Mouse (Mus musculus) G1E (cell line): ENCODE measurements around the gene Calm5. TPM values are rescaled to one million over a fixed set of nuclear protein-coding genes. Genes with fewer than 3 reads are reported as not detected.
"Not testable (repeated sequence)": the region's sequence is repeated elsewhere in the genome, so short reads cannot be mapped to it uniquely, and the experiment has no call there.

Source experiments
- ATAC-seq: 2 replicates; pipeline ENCODE4 v1.8.0; 2016; ENCODE audit warnings: mild to moderate bottlenecking; ENCODE audit not compliant: insufficient number of reproducible peaks, poor library complexity, low FRiP score, severe bottlenecking; ENCODE audit errors: extremely low read depth
- DNase-seq: peaks from one replicate; pipeline ENCODE4 v3.0.0; 2012; ENCODE audit warnings: low spot score
- H3K27me3 ChIP-seq: 2 replicates; pipeline ENCODE4 v1.6.1; 2012; ENCODE audit warnings: mild to moderate bottlenecking, low read length, inconsistent platforms; ENCODE audit not compliant: insufficient read depth
- H3K36me3 ChIP-seq: replicated peaks from 2 replicates; pipeline ENCODE3; 2012; ENCODE audit warnings: mild to moderate bottlenecking, inconsistent platforms
- H3K4me1 ChIP-seq: 2 replicates; pipeline ENCODE4 v1.6.1; 2012; ENCODE audit warnings: low read depth, low read length, inconsistent platforms, mixed read lengths; ENCODE audit not compliant: insufficient read depth
- H3K4me3 ChIP-seq: 2 replicates; pipeline ENCODE4 v1.5.1; 2012; ENCODE audit warnings: low read depth, mild to moderate bottlenecking, inconsistent platforms, low read length, moderate library complexity, mixed read lengths
- H3K9me3 ChIP-seq: replicated peaks from 2 replicates; pipeline ENCODE4 v1.6.1; 2012; ENCODE audit warnings: inconsistent platforms
- CTCF ChIP-seq: IDR thresholded peaks from 2 replicates; pipeline ENCODE4 v1.5.1; 2012; ENCODE audit warnings: low read depth, low read length, inconsistent platforms, mixed read lengths
- GATA1 ChIP-seq: IDR thresholded peaks from 2 replicates; pipeline ENCODE4 v1.6.1; 2012; ENCODE audit warnings: borderline replicate concordance, low read length, inconsistent platforms, mixed read lengths
- GATA2 ChIP-seq: IDR thresholded peaks from 2 replicates; pipeline ENCODE4 v1.6.1; 2012; ENCODE audit warnings: low read depth, low read length, inconsistent platforms, borderline replicate concordance
- POLR2AphosphoS5 ChIP-seq: IDR thresholded peaks from 2 replicates; pipeline ENCODE4 v1.6.1; 2012; ENCODE audit warnings: low read depth, low read length, inconsistent platforms; ENCODE audit not compliant: insufficient replicate concordance
- TAL1 ChIP-seq: conservative IDR thresholded peaks from 2 replicates; pipeline ENCODE4 v1.6.1; 2012; ENCODE audit warnings: low read depth, low read length, inconsistent platforms, mixed read lengths
- polyA plus RNA-seq: library from polyadenylated mRNA; stranded (reverse); fragments of >175 nt; gene quantifications from 2 replicates; pipeline ENCODE4 v1.2.3, GENCODE M21; 2012
- total RNA-seq, 2 experiments: library from RNA; stranded (forward) in 1 of 2; stranded (reverse) in 1 of 2; fragments of 200-1000 nt in 1 of 2; fragments of >200 nt in 1 of 2; fragmentation: Nextera tagmentation in 1 of 2; gene quantifications; 2 replicates each; pipeline ENCODE4 v1.2.3; 2014 to 2017

Gene Calm5
- total and polyA plus RNA-seq, 3 experiments: not detected

GRCm38 (mm10) chr13:3822105-3822504, 31.9 kb upstream of the Calm5 start:
- Histone ChIP-seq H3K9me3 (no peaks in the 10 kb centered on the region), H3K4me3 (no peak overlapping the region), H3K27me3 (0 out of 2 replicates have a peak, but pooled peaks cover 2% of the 10 kb centered on the region), H3K36me3 (no peaks in the 10 kb centered on the region), H3K4me1 (no peaks in the 10 kb centered on the region)
- no peak for ATAC-seq
- DNase-seq: no peak
- TF ChIP-seq POLR2AphosphoS5: no peak
- TF ChIP-seq TAL1: no peak
- TF ChIP-seq GATA2: no peak
- TF ChIP-seq GATA1: no peak
- no peak for TF ChIP-seq CTCF

- Histone ChIP-seq H3K27me3 (0 out of 2 replicates have a peak, but pooled peaks cover 2% of the 10 kb centered on the region), H3K9me3 (no peaks in the 10 kb centered on the region), H3K36me3 (no peaks in the 10 kb centered on the region), H3K4me1 (no peaks in the 10 kb centered on the region), H3K4me3 (no peak overlapping the region)
- no peak for TF ChIP-seq CTCF
- TF ChIP-seq GATA2: no peak
- TF ChIP-seq POLR2AphosphoS5: no peak
- TF ChIP-seq TAL1: no peak
- no peak for TF ChIP-seq GATA1
- ATAC-seq (no peak), DNase-seq (no peak)
Measured at GRCm38 (mm10) chr13:3825726-3826125, 28.2 kb upstream of the Calm5 start.

DNA sequence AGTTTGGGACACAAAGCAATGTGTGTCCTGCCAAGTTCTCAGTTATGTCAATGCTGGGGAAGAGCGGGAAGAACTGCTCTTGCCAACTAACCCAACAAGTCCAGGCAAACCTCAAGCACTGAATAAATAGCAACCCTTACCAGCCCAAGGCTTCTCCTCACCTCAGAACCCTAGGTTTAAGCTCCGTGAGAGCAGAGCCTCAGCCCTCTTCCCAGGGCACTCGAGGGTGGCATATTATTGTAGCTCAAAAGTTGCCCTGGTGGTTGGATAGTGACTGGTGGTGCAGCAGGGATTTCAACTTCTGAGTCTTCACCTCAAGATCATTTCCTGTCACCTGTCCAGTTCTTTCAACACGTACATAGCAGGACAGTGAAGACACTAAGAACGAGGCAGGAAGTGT, 22.4 kb upstream of the Calm5 start:
- Histone ChIP-seq H3K9me3 (no peaks in the 10 kb centered on the region), H3K27me3 (no peaks in the 10 kb centered on the region), H3K4me3 (no peak overlapping the region), H3K36me3 (no peaks in the 10 kb centered on the region), H3K4me1 (no peaks in the 10 kb centered on the region)
- TF ChIP-seq POLR2AphosphoS5 (no peak), CTCF (no peak), GATA2 (no peak), GATA1 (no peak), TAL1 (no peak)
- ATAC-seq: no peak
- DNase-seq: no peak

DNA sequence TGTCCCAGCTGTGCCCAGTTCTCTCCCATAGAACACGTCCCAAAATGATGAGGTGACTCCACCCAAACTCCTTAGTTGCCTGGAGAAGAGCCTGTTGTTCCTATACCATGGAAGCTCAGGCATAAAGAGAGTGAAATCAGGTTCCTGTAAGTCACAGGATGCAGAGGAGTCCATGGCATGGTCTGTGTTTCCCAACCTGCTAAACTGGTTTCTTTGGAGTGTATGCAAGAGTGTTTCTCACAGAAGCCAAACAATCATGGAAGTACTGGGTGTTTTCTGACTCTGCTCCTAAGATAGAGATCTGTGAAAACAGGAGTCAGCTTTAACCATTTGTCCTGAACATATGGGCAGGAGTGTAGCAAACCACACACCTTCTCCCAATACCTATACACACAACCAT, 22.0 kb upstream of the Calm5 start:
- H3K27me3 ChIP-seq: no peaks in the 10 kb centered on the region
- no peak for DNase-seq
- ATAC-seq: no peak
- H3K4me1 ChIP-seq: no peaks in the 10 kb centered on the region
- no peak overlapping the region for H3K4me3 ChIP-seq
- H3K9me3 ChIP-seq: no peaks in the 10 kb centered on the region
- H3K36me3 ChIP-seq: no peaks in the 10 kb centered on the region
- TF ChIP-seq GATA2 (no peak), POLR2AphosphoS5 (no peak), GATA1 (no peak), CTCF (no peak), TAL1 (no peak)

GRCm38 (mm10) chr13:3832450-3832849, 21.5 kb upstream of the Calm5 start:
- no peaks in the 10 kb centered on the region for H3K36me3 ChIP-seq
- ATAC-seq (no peak), DNase-seq (no peak)
- H3K4me3 ChIP-seq: no peak overlapping the region
- H3K27me3 ChIP-seq: no peaks in the 10 kb centered on the region
- TF ChIP-seq POLR2AphosphoS5 (no peak), TAL1 (no peak)
- no peaks in the 10 kb centered on the region for H3K4me1 ChIP-seq
- no peaks in the 10 kb centered on the region for H3K9me3 ChIP-seq

DNA sequence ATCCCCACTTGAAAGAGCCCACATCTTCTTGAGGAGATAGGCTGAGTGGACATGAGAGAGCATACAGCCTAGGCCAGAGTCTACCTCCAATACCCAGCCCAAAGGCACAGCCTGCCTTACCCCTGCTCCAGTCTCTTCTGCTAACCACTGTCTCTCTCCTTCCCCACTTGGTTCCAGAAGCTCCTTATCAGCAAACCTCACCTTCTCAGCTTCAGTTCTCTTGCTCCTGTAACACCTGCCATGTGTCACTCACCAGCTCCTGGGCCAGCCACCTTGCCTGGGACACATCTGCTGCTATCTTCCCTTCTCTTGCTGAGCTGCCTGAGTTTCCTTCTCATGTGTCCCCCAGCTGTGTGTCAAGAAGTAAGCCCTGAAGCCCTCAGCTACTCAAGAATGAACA, 20.3 kb upstream of the Calm5 start:
- not testable (repeated sequence) for H3K9me3 ChIP-seq, ATAC-seq, DNase-seq

GRCm38 (mm10) chr13:3837312-3837807, 16.6 kb upstream of the Calm5 start, which contains the start of gene Calm4:
Gene Calm4 (plus strand): TSS chr13:3837757.
- not testable (repeated sequence) for DNase-seq, H3K9me3 ChIP-seq, H3K4me3 ChIP-seq, H3K36me3 ChIP-seq, H3K4me1 ChIP-seq, ATAC-seq, H3K27me3 ChIP-seq

More for the DNA sequence above, 20.3 kb upstream of the Calm5 start:
- not testable (repeated sequence) for H3K36me3 ChIP-seq, H3K27me3 ChIP-seq, H3K4me1 ChIP-seq, H3K4me3 ChIP-seq

DNA sequence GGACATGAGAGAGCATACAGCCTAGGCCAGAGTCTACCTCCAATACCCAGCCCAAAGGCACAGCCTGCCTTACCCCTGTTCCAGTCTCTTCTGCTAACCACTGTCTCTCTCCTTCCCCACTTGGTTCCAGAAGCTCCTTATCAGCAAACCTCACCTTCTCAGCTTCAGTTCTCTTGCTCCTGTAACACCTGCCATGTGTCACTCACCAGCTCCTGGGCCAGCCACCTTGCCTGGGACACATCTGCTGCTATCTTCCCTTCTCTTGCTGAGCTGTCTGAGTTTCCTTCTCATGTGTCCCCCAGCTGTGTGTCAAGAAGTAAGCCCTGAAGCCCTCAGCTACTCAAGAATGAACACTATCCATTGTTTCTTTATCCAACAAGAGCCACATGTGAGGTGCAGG, 13.3 kb upstream of the Calm5 start:
- not testable (repeated sequence) for H3K4me1 ChIP-seq, H3K4me3 ChIP-seq, H3K36me3 ChIP-seq, DNase-seq, H3K9me3 ChIP-seq, H3K27me3 ChIP-seq, ATAC-seq
